Mouse (Mus musculus): Measurements from ENCODE around the gene Fam78a.

GRCm38 (mm10) chr2:32065371-32065791 is 19.3 kb downstream of the Fam78a start:
- TF ChIP-seq RAD21 (IDR thresholded peaks at IDR 0.05; ENCODE audit: low read depth, low read length) (no peak), CTCF (IDR thresholded peaks at IDR 0.05 in 2 of 3, conservative IDR thresholded peaks at IDR 0.05 in 1 of 3; ENCODE audit: control insufficient read depth in 1 of 3, insufficient read depth in 1 of 3, low read depth in 2 of 3, low read length in 3 of 3, poor library complexity in 1 of 3, severe bottlenecking in 1 of 3) (no peak), TCF12 (IDR thresholded peaks at IDR 0.05; ENCODE audit: low read depth, low read length) (no peak), USF2 (IDR thresholded peaks at IDR 0.05; ENCODE audit: borderline replicate concordance in 1 of 2, insufficient read depth in 1 of 2, low read depth in 1 of 2, low read length in 2 of 2) (no peak), E2F4 (IDR thresholded peaks at IDR 0.05; ENCODE audit: borderline replicate concordance, low read depth, low read length) (no peak), NELFE (IDR thresholded peaks at IDR 0.05; ENCODE audit: low read depth, low read length) (no peak), POLR2AphosphoS2 (IDR thresholded peaks at IDR 0.05; ENCODE audit: low read length) (no peak), EP300 (IDR thresholded peaks at IDR 0.05; ENCODE audit: low read depth in 1 of 2, low read length in 2 of 2) (no peak), KAT2A (conservative IDR thresholded peaks at IDR 0.05; ENCODE audit: low read depth, low read length) (no peak)

All from MEL (cell line).